Mouse (Mus musculus): ENCODE results near the gene Rps24.
A peak's percentile ranks its signal among the peaks of the same experiment; 100 is the strongest.
"Not testable (repeated sequence)": the region's sequence is repeated elsewhere in the genome, so short reads cannot be mapped to it uniquely, and the experiment has no call there.

The Rps24 gene

DNA sequence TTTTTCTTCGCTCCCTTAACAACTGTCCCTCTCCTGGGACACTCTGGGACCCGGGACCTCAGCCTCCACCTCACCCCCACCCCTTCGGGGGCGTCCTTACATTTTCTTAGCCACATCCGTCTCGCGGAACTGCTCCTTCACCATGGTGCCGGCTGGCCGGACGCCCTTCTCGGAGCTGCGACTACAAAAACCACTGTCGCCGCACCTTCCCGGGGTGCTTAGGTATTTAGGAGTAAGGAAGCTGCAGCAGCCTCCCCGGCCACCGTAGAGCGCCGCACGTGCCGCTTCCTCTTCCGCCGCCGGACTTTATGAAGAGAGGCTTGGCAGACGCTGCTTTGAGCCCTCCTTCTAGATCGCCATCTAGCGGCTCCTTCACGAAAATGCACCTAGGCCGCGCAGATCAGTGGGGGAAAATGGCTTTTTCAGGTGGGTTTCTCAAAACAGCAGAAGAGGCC is at the start of gene Rps24, which contains the start of gene Polr3a:
Gene Rps24 (plus strand): TSS at position 353 of the 455 bp plus-strand sequence.
Gene Polr3a (minus strand): TSS at position 286 of the 455 bp plus-strand sequence.
- DNase-seq = peak; percentile 95

DNA sequence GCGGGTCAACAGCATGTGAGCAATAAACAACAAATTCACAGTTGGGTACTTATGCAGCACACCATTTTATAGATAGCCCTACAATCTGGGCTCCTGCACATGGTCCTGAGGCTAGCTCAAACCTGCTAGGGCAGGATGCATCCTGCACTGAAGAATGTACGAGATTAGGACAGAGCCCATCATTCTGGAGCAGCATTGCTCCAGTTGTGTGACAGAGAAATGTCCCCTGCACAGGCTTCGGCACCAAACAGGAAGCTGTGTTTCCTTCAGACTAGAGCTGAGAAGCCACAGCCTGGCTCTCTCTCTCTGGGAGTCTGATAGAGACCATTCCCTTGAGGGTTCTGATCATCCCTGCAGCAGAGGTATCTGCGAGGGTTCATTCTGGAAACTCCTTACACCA is 43.4 kb upstream of the Rps24 start:
- not testable (repeated sequence) for DNase-seq

DNA sequence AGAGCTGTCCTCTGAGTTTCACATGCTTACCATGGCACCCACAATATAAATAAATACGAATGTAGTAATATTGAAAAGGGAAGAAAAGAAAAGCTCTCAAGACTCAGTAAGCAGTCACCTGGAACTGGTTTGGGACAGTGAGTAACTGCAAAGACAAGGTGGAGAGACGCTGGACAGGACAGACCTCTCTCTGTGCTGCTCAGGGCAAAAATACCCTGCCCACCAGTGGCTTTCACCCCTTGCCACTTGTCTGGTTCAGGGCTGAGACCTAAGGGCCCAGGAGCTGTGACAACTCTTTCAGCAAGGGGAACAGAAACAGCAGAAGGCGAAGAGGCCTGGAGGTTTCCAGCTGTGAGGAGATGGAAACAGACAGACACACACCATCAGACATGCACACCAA is 28.7 kb upstream of the Rps24 start:
- no peak for DNase-seq

DNA sequence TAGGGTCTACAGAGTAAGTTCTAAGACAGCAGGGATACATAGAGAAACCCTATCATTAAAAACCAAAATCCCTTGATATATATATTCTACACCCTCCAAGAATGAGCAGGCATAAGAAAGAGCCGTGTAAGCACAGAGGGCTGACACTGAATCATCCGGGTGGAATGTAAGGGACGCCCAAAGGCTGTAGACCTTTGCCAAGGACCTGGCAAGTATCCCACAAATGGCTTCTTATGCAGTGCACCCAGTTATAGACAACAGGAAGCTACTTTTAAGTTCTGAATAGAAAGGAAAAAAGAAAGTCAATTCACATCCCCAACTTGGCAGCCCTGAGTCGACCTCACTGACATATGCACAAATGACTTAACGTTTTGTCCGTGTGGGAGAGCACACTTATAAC is 18.1 kb upstream of the Rps24 start:
- DNase-seq = no peak

DNA sequence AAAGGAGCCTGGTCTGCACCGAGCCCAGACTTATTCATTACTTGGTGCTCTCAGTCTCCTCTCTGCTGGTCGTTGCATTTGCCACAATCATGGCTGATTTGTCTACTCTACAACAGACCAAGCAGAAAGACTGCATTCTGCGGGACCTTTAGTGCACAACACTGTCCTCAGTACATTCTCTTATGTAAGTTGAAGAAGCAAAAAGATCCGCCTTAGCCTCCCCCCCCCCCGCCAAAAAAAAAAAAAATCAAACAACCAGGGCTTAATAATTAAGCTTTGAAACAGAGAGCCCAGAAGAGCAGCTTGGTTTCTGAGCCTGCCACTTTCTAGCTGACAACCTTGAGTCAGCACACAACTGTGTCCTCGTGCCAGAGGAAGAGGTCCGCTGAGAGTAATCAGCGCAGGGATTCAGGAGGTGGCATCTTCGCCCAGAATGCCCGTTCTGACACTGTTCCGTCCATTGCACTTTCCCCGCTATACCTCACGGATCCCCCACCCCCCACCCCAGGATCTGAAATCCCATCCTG is 621 bp upstream of the Rps24 start:
- DNase-seq = no peak

DNA sequence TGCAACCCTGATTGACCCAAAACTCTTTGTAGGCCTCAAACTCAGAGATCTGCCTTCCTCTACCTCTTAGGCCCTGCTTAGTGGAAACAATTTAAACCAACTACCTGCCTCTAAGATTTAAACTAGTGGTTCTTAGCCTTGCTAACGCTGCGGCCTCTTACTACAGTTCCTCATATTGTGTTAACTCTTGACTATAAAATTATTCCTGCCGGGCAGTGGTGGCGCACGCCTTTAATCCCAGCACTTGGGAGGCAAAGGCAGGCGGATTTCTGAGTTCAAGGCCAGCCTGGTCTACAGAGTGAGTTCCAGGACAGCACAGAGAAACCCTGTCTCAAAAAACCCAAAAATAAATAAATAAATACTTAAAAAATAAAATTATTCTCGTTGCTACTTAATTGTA is 2.8 kb downstream of the Rps24 start:
- DNase-seq = not testable (repeated sequence)

DNA sequence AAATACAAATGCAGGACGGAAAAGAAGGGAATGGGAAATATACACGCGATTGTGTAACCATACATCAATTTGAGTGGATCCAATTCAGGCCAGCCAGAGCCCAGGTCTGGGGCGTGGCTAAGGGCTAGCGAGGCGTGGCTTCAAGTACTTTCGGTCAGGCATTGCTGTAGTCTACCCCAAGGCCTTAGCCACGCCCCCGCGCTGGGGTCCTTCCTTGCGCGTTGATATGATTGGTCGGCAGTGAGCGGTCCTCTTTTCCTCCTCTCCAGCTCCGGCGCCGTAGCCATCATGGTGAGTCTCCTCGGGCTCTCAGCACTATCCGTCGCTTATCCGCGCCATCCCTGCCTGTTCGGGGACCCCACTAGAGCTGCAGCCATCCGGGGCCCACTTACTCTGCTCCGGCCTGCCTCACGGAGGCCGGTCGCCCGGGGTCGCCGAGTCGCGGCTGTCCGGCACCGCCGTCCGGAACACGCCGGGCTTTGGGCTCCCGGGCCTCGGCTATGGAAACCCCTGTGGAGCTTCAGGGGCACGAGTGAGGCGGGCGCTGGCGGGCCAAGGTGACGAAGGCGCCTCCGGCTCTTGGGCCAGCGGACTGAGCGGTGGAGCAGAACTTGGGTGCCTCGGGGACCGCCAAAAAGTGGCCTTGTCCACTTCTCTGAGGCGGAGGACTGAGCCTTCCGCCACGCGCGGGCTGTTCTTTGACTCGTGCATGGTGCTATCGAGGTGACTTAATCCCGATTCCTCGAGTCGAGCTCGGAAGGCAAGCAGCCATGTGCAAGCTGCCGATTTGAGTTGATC is 3.7 kb downstream of the Rps24 start:
- DNase-seq = peak; percentile 99

DNA sequence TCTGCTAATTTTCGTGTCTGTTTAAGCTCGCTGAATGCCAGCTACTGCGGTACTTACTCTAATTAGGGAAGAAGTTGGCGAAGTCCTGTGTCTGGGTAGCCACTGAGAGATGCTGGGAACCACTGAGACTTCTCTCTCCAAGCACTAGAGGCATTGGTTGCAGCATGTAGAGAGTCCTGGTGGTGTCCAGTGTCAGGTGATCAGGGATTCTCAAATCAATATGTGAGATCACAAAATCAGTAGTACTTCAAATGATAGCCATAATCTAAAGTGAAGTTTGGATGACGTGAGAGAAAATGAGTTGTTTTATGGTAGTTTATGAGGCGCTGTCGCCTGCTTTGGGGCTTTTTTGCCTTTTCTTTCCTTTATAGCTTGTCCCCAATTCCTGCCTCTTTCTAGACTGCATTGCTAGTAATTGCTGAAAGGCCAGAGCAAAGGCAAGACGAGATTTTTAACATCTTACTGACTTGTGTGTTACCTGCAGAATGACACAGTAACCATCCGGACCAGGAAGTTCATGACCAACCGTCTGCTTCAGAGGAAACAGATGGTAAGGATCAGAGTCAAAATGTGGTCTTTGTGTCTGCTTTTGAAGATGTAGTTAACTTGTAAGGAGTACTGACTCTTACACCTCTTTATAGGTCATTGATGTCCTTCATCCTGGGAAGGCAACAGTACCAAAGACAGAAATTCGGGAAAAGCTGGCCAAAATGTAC is 4.5 kb downstream of the Rps24 start:
- DNase-seq = no peak

DNA sequence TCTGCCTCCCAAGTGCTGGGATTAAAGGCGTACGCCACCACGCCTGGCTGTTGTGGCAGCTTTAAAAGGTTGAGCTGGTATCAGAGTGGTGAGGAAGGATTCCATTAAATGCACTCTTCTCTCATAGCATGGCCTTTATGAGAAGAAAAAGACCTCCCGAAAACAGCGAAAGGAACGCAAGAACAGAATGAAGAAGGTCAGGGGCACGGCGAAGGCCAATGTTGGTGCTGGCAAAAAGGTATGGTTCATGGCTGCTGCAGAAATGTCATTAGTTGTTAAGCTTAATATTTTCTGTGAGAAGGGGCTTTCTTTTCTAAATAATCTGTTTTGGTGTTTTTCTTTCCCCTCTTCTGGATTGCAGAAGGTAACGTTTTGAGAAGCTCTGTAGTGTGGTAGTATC is 6.3 kb downstream of the Rps24 start:
- DNase-seq = no peak

DNA sequence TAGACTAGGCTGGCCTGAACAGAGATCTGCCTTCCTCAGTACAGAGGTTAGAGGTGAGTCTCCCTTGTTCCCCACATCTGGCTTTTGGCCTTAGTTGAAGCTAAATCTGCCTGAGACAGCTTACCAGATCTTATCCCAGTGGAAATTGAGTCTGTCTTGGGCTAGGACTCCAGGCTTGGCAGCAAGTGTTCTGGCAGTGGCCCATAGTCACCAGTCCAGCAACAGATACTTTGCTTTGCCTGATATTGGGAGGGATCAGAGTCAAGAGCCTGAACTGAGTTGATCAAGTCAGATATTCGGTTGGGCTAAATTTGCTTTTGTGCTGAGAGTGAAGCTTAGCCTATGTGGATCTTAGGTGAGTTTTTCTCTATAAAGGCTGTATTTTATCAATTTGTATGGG is 9.6 kb downstream of the Rps24 start:
- DNase-seq = no peak

DNA sequence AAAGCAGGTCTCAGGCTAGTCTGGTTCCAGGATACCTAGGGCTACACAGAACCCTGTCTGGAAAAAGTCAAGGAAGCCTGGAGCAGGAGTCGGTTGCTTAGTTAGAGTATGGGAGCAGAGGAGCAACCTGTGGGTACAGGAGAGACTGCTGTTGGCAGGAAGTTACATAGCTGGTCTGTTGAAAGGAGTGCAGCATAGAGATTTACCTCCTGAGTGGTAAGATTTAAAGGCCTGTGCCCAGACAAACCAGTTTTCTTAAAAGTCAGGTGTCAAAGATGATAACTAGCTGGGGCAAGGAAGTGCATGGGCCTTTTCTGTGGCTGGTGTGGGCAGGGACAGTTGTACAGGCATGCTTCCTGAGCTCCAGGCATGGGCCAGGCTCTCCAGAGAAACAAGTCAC is 10.5 kb downstream of the Rps24 start:
- no peak for DNase-seq

DNA sequence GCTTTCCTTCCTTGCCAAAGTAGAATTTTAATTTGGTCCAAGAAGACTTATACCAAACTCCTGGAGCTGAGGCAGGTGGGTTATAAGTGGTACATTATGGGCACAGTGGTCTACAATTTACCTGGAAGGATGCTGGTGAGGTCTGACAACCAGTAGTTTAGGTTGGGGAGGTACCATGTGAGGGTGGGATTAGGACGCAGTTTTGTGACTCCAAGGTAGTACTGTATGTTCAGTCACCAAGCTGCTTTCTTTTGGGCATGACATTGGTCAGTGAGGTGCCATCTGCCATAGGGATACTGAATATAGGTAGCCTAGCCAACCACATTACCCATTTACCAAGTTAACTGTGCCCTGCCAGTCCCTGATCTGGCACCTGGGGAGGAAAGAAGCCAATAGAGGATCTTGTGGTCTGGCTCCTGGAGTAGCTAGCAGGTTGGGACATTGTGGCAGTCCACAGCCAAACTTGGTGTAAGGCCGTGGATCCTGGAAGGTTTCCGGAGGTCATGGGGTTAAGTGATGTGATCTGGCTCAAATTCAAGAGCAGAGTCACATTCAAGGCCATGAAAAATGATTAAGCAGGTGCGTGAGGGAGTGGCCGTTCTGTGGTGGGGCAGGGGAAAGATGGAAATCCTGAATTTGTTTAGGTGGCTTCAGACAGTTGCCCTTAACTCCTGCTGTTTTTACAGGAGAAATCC is 11.8 kb downstream of the Rps24 start:
- peak; percentile 30 to 48 for DNase-seq

DNA sequence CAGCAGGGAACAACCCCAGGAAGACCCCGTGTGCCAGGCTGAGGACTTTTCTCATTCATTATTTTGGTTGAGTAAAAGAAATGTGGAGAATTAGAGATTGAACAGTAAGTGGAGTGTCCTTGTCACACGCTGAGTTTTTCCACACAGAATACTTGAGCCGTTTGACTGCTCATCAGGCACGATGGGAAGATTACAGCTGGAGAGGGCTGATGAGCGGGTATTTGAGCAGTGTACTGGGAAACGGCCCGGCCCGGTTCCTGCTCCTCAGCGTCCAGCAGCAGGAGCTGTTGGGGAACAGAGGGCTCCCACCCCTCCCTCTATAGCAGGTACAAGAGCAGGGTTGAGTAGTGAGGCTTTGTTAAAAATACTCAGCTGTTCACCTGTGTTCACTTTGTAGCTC is 12.6 kb downstream of the Rps24 start:
- DNase-seq = no peak

DNA sequence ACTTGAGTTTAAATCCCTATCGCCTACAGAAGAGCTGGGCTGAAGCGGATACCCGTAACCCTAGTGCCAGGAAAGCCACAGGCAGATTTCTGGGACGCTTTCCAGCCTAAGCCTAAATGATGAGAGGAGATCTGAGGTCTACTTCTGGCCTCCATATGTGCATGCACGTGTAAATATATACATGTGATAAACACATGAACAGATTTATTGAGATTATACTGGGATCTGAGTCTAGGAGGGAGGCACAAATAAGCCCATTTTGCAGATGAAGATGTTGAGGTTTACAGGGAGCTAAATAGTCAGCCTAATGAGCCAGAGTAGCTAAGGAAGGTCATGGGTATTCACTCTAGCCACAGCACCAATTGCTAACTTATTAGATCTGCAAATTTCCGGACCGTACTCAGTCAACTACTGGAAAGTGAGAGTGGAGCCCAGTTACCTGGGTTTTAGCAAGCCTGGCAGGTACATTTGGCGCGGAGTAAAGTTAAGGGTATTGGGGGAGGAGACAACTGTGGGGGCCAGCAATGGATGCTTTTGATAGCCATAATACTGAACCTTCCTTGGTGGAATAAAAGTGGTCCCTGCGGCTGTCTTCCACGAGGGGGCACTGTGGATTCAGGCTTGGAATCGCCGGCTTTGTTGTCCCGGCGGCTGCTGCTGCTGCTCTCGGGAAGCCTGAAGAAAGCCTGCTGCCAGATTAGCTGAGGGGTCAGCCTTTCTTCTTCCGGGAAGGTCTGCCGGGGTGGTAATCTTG is 13.3 kb downstream of the Rps24 start:
- DNase-seq = peak; percentile 96 to 98

DNA sequence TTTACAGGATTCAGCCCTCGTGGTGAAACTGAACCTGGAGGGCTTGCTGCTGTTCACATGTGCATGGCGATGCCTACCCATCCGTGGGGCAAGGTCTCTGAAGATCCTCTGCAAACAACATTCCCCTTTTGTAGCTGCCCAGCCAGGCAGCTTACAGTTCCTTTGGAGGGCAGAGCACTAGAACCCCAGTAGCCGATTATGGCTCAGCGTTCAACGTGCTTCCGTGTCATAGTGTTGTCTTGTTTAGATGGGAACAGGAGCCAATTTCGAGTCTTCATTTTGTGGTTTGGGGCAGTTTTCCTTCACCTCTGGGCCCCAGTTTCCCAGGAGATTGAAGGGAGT is 13.9 kb downstream of the Rps24 start:
- no peak for DNase-seq

DNA sequence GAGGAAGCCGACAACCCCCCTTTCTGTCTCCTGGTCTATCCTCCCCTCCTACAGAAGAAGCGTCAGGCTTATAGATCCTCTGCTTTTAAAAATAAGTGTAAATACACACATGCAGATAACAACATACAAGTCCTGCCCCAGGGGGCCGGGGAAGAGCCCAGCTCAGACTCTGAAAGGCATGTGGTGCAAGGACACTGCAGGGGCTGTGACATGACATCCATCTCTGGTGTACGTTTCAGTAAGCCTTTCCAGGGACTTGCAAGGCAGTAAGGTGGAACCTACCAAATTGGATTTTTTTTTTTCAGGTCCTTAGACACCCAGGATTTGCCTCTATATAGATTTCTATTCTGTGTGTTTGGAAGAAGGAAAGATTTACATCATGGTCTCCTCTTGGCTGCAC is 14.3 kb downstream of the Rps24 start:
- peak; percentile 50 to 53 for DNase-seq

DNA sequence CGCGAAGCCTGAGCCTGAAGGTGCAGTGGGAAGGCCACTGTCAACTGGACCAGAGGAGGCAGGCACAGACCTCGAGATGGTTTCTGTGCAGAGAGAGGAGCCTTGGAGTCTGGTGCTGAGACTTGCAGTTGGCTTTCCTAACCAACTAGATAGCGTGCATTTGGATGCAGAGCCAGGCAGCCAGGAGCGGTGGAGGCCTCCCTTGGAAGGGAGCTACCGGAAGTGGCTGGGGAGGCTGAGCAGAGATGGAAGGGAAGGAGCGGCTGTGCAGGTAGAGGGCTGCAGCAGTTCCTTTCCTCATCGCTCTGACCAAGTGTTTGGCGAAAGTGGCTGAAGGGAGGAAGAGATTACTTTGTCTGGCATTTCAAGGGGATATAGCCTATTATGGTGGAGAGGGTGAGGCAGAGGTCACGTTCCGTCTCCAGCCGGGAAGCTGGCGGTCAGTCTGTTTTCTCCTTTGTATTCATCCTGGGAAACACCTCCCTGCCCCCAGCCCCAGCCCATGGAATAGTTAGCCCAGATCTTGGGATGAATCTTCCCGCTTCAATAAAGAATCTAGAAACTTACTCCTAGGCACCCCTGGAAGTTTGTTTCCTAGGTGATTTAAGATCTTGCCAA is 20.6 kb downstream of the Rps24 start:
- no peak for DNase-seq

DNA sequence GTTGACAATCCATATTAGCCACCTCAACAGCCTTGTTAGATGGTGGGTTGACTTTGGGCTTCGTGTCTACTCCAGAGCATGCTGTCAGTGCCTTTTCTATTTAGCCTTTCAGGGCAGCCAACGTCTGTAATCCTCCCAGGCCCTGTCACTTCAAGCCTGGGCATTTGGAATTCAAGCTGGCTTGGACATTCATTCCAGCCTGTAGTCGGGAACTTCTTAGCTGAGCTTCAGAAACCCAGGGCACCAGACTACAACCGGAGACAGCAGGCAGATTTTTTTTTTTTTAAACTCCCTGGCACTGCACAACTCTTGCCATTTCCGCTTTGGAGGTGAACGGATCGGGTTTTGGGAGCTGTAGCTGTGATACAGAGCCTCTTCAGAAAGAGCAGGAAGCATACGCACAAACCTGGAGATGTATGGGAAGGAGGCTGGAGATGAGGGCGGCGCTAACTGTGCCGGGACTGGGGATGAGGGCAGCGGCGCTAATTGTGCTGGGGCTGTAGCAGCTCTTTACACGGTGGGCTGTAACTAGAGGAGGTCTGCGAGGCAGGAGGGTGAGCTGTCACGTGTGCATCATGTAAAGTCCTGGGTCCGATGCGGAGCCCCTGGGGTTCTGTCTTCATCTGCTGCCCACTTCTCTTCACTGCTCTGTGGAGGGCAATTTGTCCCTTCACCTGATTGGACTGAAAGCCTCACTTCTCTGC is 21.3 kb downstream of the Rps24 start:
- DNase-seq = peak; percentile 37 to 51

DNA sequence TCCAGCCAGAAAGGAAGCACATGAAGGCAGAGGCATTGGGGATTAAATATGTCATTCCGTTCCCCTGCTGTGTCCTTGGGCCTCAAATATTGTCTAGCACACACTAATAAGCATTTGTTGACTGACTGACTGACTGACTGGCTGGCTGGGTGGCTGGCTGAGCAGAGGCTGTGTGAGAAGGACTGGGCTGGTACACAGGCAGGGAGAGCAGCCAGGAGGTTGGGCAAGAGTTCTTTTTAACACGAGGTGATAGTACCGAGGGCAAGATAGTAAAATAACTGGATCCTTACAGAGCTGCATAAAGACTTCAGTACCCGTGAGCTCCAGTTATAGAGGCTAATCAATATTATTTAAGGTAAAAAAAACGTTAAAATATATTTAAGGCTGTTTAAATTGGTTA is 22.6 kb downstream of the Rps24 start:
- no peak for DNase-seq

DNA sequence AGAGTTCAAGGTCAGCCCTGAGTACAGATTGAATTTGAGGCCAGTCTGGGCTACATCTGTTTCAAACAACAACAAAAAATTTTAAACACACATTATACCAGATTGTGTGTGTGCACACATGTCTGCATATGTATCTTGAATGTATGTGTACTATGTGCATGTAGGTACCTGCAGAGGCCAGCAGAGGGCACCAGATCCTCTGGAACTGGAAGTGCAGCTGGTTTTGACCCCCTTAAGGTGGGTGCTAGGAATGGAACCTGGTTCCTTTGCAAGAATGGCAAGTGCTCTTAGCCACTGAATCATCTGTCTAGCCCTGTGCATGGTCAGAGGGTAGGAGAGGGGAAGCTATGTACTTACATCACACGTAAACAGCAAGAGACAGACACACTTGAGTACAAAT is 23.3 kb downstream of the Rps24 start:
- no peak for DNase-seq

DNA sequence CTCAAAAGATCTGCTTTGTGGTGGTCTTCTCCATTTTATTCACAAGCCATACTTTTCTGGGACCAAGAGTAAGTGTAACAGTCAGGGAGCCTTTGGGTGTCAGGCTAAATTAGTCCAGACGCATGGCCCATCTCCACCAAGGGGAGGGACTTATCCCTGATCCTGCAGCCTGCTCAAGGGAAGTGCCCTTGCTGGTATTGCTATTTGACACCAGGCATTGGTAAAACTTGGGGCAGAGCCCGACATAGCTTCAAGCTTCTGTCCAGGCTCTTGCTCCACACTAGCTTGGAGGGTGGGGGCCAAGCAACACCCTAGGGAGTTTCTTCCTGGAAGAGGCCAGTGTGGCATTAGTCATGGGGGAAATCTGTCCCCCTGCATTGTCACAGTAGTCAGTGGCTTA is 23.8 kb downstream of the Rps24 start:
- no peak for DNase-seq

All from cerebellum, postnatal 10 days (tissue).